Mouse (Mus musculus) right cerebral cortex, adult 2 months (tissue): ENCODE results near the gene 1700024B05Rik.
"Not testable (repeated sequence)": the region's sequence is repeated elsewhere in the genome, so short reads cannot be mapped to it uniquely, and the experiment has no call there.

ENCODE experiments used
- DNase-seq, 2 experiments: peaks; one replicate each; pipeline ENCODE4 v3.0.0; 2021 to 2022; ENCODE audit warnings: low spot score in 2 of 2

1700024B05Rik gene

DNA sequence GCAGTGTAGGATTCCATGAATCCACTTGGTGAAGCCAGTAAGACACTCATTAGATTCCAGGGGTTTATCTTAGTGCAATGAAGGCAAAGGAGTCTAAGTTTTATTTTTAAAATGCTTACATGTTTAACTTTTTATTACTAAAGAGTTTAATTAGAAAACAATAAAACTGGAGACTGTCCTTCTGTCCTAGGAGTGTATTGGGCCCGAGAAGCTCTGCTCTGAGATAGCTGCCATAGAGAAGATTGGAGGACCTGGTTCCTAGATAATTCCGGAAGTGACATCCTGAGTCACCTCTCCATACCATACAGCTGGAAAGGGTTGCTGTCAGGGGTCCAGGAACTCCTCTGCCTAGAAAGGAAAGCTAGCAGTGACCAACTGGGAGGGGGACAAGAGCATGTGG, at the start of gene 1700024B05Rik:
TSS of gene 1700024B05Rik (plus strand) at position 301 of the 400 bp plus-strand sequence.
- DNase-seq: not testable (repeated sequence)

DNA sequence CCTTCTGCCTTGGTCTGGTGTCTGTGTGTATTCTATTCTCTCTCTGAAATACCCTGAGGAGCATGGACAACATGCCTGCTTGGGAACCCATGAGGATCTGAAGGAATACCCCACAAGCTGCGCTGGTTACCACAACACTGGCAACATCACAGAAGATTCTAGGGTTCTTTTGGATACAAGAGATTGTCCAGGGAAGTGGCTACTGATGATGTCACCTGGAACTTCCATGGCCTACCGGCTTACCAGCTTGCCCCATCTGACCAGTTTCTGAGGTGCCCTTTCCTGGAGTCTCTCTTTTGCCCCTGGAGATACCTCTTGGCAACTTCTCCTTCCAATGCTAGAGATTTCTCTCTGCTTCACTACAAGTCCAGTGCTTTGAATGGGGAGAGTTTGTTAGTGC, 36.6 kb upstream of the 1700024B05Rik start, which contains the start of gene Gm7980:
TSS of gene Gm7980 (minus strand) at position 101 of the 400 bp plus-strand sequence.
- DNase-seq: not testable (repeated sequence)

DNA sequence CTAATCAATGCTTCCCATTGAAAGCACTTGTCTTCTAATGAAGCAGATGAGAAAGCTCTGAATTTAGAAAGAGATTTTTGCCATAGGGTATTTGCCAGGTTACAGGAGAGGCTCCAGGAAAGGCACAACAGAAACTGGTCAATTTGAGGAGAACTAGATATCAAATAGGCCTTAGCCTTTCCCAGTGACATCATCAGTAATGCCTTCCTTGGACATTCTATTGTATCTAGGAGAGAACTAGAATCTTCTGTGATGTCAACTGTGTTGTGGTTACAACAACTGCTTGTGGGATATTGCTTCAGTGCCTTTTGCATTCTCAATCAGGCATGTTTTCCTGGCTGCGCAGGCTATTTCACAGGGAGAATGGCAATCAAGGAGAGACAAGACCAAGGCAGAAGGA, 19.1 kb upstream of the 1700024B05Rik start, which contains the start of gene 1700049E17Rik1:
TSS of gene 1700049E17Rik1 (plus strand) at position 301 of the 400 bp plus-strand sequence.
- not testable (repeated sequence) for DNase-seq

DNA sequence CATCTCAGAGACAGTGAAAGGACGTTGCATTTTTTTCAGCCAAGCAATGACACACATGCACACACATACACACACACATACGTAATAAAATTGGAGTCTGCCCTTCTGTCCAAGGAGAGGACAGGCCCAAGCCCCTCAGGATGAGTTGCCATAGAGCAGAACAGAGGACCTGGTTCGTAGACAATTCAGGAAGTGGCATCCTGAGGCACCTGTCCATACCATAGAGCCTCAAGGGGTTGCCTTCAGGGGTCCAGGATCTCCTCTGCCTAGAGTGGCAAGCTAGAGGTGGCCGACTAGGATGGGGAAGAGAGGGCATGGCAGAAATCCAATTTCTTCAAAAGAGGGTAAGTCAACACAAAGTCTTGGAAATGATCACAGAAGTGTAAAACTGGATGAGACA, 20.3 kb downstream of the 1700024B05Rik start:
- not testable (repeated sequence) for DNase-seq

DNA sequence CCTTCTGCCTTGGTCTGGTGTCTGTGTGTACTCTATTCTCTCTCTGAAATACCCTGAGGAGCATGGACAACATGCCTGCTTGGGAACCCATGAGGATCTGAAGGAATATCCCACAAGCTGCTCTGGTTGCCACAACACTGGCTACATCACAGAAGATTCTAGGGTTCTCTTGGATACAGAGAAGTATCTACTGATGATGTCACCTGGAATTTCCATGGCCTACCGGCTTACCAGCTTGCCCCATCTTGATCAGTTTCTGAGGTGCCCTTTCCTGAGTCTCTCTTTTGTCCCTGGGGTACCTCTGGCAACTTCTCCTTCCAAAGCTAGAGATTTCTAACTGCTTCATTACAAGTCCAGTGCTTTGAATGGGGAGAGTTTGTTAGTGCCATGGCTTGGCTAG, 24.0 kb downstream of the 1700024B05Rik start, which contains the start of gene Gm6401:
TSS of gene Gm6401 (minus strand) at position 101 of the 400 bp plus-strand sequence.
- DNase-seq: not testable (repeated sequence)

DNA sequence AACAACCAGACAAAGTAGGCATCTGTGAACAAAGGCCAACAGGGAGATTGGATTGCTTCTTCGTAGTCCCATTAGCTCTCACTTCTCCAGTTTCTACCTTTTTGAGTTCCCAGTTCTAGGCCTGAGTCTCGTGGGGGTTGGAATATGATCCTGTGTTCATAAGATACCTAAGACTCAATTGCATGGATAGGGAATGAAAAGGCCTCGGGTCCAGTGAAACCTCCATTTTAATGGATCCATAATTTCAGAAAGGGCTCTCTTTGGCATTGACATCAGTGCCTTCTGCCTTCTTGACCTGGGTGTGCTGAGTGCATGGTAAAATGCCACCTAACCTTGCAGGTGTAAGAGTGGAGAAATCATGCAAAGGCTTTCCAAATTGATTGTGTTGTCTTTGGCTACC, 24.8 kb downstream of the 1700024B05Rik start:
- not testable (repeated sequence) for DNase-seq

DNA sequence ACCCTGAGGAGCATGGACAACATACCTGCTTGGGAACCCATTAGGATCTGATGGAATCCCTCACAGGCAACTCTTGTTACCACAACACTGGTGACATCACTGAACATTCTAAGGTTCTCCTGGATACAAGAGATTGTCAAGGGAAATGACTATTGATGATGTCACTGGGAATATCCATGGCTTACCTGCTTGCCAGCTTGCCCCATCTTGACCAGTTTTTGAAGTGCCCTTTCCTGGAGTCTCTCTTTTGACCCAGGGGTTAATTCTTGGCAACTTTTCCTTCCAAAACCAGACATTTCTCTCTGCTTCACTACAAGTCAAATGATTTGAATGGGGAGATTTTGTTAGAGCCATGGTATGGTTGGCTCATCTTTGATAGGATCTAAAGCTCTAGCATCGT, 39.4 kb downstream of the 1700024B05Rik start, which contains the start of gene Gm3543:
TSS of gene Gm3543 (minus strand) at position 101 of the 400 bp plus-strand sequence.
- not testable (repeated sequence) for DNase-seq
